In genomic region chr1:137141879-137142570, GRCm38 (mm10) we compare ENCODE assay signal across 18 mouse cellular contexts.
DNase-seq lines count a peak whose midpoint lies in the region; ATAC-seq and TF ChIP-seq lines count a peak whose summit lies in the region.
"Had no signal": no experiment of that assay in that cellular context is flagged by ENCODE, and none has a peak within 500 bp of the region (broad histone marks: within the 10 kb centered on the region; RNA-seq: fewer than 3 reads in every experiment).

No protein-coding gene starts in this region.

- WGBS in heart, embryonic 11.5 days (ENCODE audit: insufficient replicate concordance): 51% methylated on average over 13 of the region's 13 CpGs
- 32% methylated on average over 13 of the region's 13 CpGs for WGBS in stomach, embryonic 15.5 days
- WGBS in stomach, postnatal 0 days: 32% methylated on average over 13 of the region's 13 CpGs

- H3K4me1 ChIP-seq in heart, embryonic 11.5 days (ENCODE audit: control insufficient read depth, insufficient read depth, low read length): no peaks in the 10 kb centered on the region
- no peaks in the 10 kb centered on the region for H3K4me1 ChIP-seq in stomach, embryonic 15.5 days
- no peaks in the 10 kb centered on the region for H3K4me1 ChIP-seq in stomach, postnatal 0 days (replicated peaks; ENCODE audit: control insufficient read depth, insufficient read depth)
- H3K4me1 ChIP-seq: forebrain, embryonic 10.5 days had no signal

- no peak for TF ChIP-seq EP300 in stomach, postnatal 0 days (optimal IDR thresholded peaks at IDR 0.05)

- H3K4me3 ChIP-seq in heart, embryonic 11.5 days (ENCODE audit: low read depth, low read length): no peak overlapping the region
- no peak overlapping the region for H3K4me3 ChIP-seq in stomach, embryonic 15.5 days (replicated peaks)
- H3K4me3 ChIP-seq in stomach, postnatal 0 days (ENCODE audit: low read depth, low read length): no peak overlapping the region
- H3K4me3 ChIP-seq: forebrain, embryonic 10.5 days; layer of hippocampus, adult 2 months; left cerebral cortex, adult 2 months; liver, embryonic 12.5 days; myocyte had no signal

- H3K27me3 ChIP-seq in heart, embryonic 11.5 days (ENCODE audit: control insufficient read depth, insufficient read depth, low read length): no peaks in the 10 kb centered on the region
- H3K27me3 ChIP-seq in stomach, embryonic 15.5 days (replicated peaks): no peaks in the 10 kb centered on the region
- no peaks in the 10 kb centered on the region for H3K27me3 ChIP-seq in stomach, postnatal 0 days (ENCODE audit: control insufficient read depth, insufficient read depth, low read length)
- H3K27me3 ChIP-seq: liver, embryonic 12.5 days had no signal

- intact Hi-C loops in heart, postnatal 10 days (cut with DNase I): no loop called here

- peak; percentile 11 to 19 for DNase-seq in heart, postnatal 10 days
- no peak for DNase-seq in stomach, postnatal 0 days (ENCODE audit: low spot score)
- DNase-seq in kidney, postnatal 4 days: peak; percentile 51 to 67
- DNase-seq in yolk sac, embryonic 10.5 days (ENCODE audit: low spot score): peak; percentile 25
- DNase-seq in right cerebral cortex, postnatal 25 days: no peak
- DNase-seq in gastrocnemius, adult 18-20 months (ENCODE audit: low spot score): no peak
- DNase-seq: adrenal gland, postnatal 10 days; cerebellum, adult 9-10 months had no signal

- H3K9me3 ChIP-seq in heart, embryonic 11.5 days (replicated peaks; ENCODE audit: control insufficient read depth, low read length): no peaks in the 10 kb centered on the region
- no peaks in the 10 kb centered on the region for H3K9me3 ChIP-seq in stomach, embryonic 15.5 days
- H3K9me3 ChIP-seq in stomach, postnatal 0 days (ENCODE audit: control insufficient read depth, low read length): no peaks in the 10 kb centered on the region
- H3K9me3 ChIP-seq: forebrain, embryonic 10.5 days; liver, embryonic 12.5 days had no signal

- no peak for ATAC-seq in heart, embryonic 11.5 days (replicated peaks; ENCODE audit: insufficient number of reproducible peaks, low FRiP score, low TSS enrichment)
- ATAC-seq in stomach, embryonic 15.5 days (ENCODE audit: insufficient read depth, low FRiP score, low read depth): 0 out of 2 replicates have a peak, but pooled peaks have one; percentile 39
- ATAC-seq in stomach, postnatal 0 days (ENCODE audit: low FRiP score, low TSS enrichment): no peak
- ATAC-seq: liver, embryonic 12.5 days; lung, postnatal 0 days had no signal

- H3K27ac ChIP-seq in heart, embryonic 11.5 days (ENCODE audit: low read depth, low read length): no peak overlapping the region
- no peak overlapping the region for H3K27ac ChIP-seq in stomach, embryonic 15.5 days
- no peak overlapping the region for H3K27ac ChIP-seq in stomach, postnatal 0 days (replicated peaks)
- H3K27ac ChIP-seq: forebrain, embryonic 10.5 days; hindbrain, embryonic 14.5 days; layer of hippocampus, adult 2 months; left cerebral cortex, adult 2 months; liver, embryonic 12.5 days had no signal

- H3K9ac ChIP-seq in heart, embryonic 11.5 days (ENCODE audit: low read depth, low read length): no peak overlapping the region
- no peak overlapping the region for H3K9ac ChIP-seq in stomach, embryonic 15.5 days
- H3K9ac ChIP-seq in stomach, postnatal 0 days (ENCODE audit: low read length): no peak overlapping the region
- H3K9ac ChIP-seq: hindbrain, embryonic 14.5 days; liver, embryonic 12.5 days had no signal

- no peaks in the 10 kb centered on the region for H3K36me3 ChIP-seq in heart, embryonic 11.5 days (ENCODE audit: control insufficient read depth, insufficient read depth, low read length)
- H3K36me3 ChIP-seq in stomach, embryonic 15.5 days: no peaks in the 10 kb centered on the region
- no peaks in the 10 kb centered on the region for H3K36me3 ChIP-seq in stomach, postnatal 0 days (ENCODE audit: control insufficient read depth, insufficient read depth, low read length)
- H3K36me3 ChIP-seq: forebrain, embryonic 10.5 days; G1E; liver, embryonic 12.5 days had no signal

- H3K4me2 ChIP-seq in heart, embryonic 11.5 days: no peak overlapping the region
- H3K4me2 ChIP-seq in stomach, embryonic 15.5 days: no peak overlapping the region
- no peak overlapping the region for H3K4me2 ChIP-seq in stomach, postnatal 0 days (replicated peaks; ENCODE audit: low read depth)
- H3K4me2 ChIP-seq: hindbrain, embryonic 14.5 days; liver, embryonic 12.5 days had no signal

- TF ChIP-seq CTCF in stomach, postnatal 0 days (IDR thresholded peaks at IDR 0.05; ENCODE audit: low read depth): no peak

Comparison
In these comparisons a context has a peak if more than half of its experiments do, and no peak if none do; other contexts are left out.
1. DNase-seq: peak in heart, postnatal 10 days (2 of 2), kidney, postnatal 4 days (2 of 2) and yolk sac, embryonic 10.5 days (single experiment); none in stomach, postnatal 0 days (single experiment), right cerebral cortex, postnatal 25 days (single experiment) and gastrocnemius, adult 18-20 months (single experiment).